Mouse (Mus musculus) fat pad, adult 2 months (tissue): ENCODE results near the gene Hoxd4.

Source experiments
- DNase-seq: peaks from one replicate; pipeline ENCODE4 v3.0.0-alpha.2; 2011; ENCODE audit warnings: low read depth, low spot score; ENCODE audit errors: extremely low read depth

The Hoxd4 gene

GRCm38 (mm10) chr2:74740311-74741091 is 28.8 kb downstream of the Hoxd4 start:
- DNase-seq, result no peak

GRCm38 (mm10) chr2:74741252-74741978 is 29.7 kb downstream of the Hoxd4 start:
- DNase-seq, result no peak

GRCm38 (mm10) chr2:74741979-74742277 is 30.2 kb downstream of the Hoxd4 start:
- DNase-seq, result no peak

- no peak for DNase-seq
Observed at GRCm38 (mm10) chr2:74745540-74746297, 34.0 kb downstream of the Hoxd4 start.

- DNase-seq, result no peak
Observed at GRCm38 (mm10) chr2:74746298-74746921, 34.7 kb downstream of the Hoxd4 start.

- no peak for DNase-seq
Observed at GRCm38 (mm10) chr2:74747006-74747405, 35.3 kb downstream of the Hoxd4 start.

GRCm38 (mm10) chr2:74747661-74748141 is 36.0 kb downstream of the Hoxd4 start:
- DNase-seq, result no peak

GRCm38 (mm10) chr2:74748436-74748995 is 36.8 kb downstream of the Hoxd4 start:
- no peak for DNase-seq

- no peak for DNase-seq
Observed at GRCm38 (mm10) chr2:74749337-74750121, 37.8 kb downstream of the Hoxd4 start.

- no peak for DNase-seq
Observed at GRCm38 (mm10) chr2:74750731-74751250, 39.1 kb downstream of the Hoxd4 start.

- DNase-seq, result no peak
Observed at GRCm38 (mm10) chr2:74751861-74752260, 40.1 kb downstream of the Hoxd4 start.

- DNase-seq, result no peak
Observed at GRCm38 (mm10) chr2:74752431-74753174, 40.9 kb downstream of the Hoxd4 start.

- DNase-seq, result no peak
Observed at GRCm38 (mm10) chr2:74753175-74753523, 41.4 kb downstream of the Hoxd4 start.

- no peak for DNase-seq
Observed at GRCm38 (mm10) chr2:74753711-74754110, 42.0 kb downstream of the Hoxd4 start.

GRCm38 (mm10) chr2:74760146-74760545 is 48.4 kb downstream of the Hoxd4 start:
- DNase-seq, result no peak

- no peak for DNase-seq
Observed at GRCm38 (mm10) chr2:74761941-74762340, 50.2 kb downstream of the Hoxd4 start.

- DNase-seq, result no peak
Observed at GRCm38 (mm10) chr2:74762522-74763244, 51.0 kb downstream of the Hoxd4 start, which contains the start of gene Hoxd1. Hoxd1 (plus strand) TSS chr2:74762980.

- DNase-seq, result no peak
Observed at GRCm38 (mm10) chr2:74763245-74763735, 51.6 kb downstream of the Hoxd4 start.
